Mouse (Mus musculus): ENCODE measurements around the gene Mafb.

DNA sequence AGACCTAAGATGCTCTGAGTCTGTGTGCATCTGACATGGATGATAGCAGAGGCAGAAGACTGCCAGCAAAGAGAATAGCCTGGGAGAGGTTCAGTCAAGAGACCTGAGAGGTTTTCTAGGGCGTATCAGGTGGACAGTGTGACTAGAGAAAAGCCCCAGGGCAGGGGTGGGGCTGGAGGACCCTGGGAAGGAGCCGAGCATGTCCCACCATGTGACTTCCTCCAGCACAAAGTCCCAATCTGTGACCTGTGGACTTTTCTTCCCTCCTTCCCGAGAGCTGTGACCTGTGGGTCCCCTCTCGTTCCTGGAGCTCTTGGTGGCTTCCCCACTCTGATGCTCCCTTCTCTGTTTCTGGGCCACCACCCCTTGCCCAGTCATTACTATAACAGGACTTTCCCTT is 26.7 kb downstream of the Mafb start:
- TF ChIP-seq EP300 (IDR thresholded peaks at IDR 0.05), result no peak
- no peak for TF ChIP-seq CTCF (IDR thresholded peaks at IDR 0.05)
